Mouse (Mus musculus): ENCODE measurements around the gene Zkscan16.

Zkscan16 gene

GRCm38 (mm10) chr4:59002948-59003805 lies 59.7 kb downstream of the Zkscan16 start, which contains the start of gene Gm20503:
Gene Gm20503 (plus strand): TSS chr4:59003210.
- DNase-seq = peak; percentile 92 to 94

- DNase-seq = no peak
Measured at GRCm38 (mm10) chr4:59003806-59004200, 60.4 kb downstream of the Zkscan16 start.

- DNase-seq = no peak
Measured at GRCm38 (mm10) chr4:59006211-59006610, 62.8 kb downstream of the Zkscan16 start.

GRCm38 (mm10) chr4:59007016-59007415 lies 63.6 kb downstream of the Zkscan16 start:
- DNase-seq = no peak
